Mouse (Mus musculus): Measurements from ENCODE around the gene Cul9. TPM values are rescaled to one million over a fixed set of nuclear protein-coding genes. Genes with fewer than 3 reads are reported as not detected.

Cul9 gene
- polyA plus RNA-seq, 1 experiment from 2014 or later, result 2.5 TPM

- H3K9me3 ChIP-seq (replicated peaks; ENCODE audit: control insufficient read depth, low read length), result no peaks in the 10 kb centered on the region
- peaks cover 31% of the 10 kb centered on the region for H3K36me3 ChIP-seq (ENCODE audit: control insufficient read depth, insufficient read depth, low read length)
- H3K27me3 ChIP-seq (ENCODE audit: control insufficient read depth, insufficient read depth, low read length), result 0 out of 2 replicates have a peak, but pooled peaks cover 2% of the 10 kb centered on the region
- ATAC-seq (replicated peaks; ENCODE audit: insufficient number of reproducible peaks, low FRiP score, low TSS enrichment), result no peak
- no peak overlapping the region for H3K4me3 ChIP-seq (ENCODE audit: low read depth, low read length)
- H3K9ac ChIP-seq (ENCODE audit: low read depth, low read length), result no peak overlapping the region
- 86% methylated on average over 6 of the region's 6 CpGs for WGBS (ENCODE audit: insufficient replicate concordance)
- H3K4me1 ChIP-seq (ENCODE audit: control insufficient read depth, insufficient read depth, low read length), result peaks cover 44% of the 10 kb centered on the region
- no peak overlapping the region for H3K4me2 ChIP-seq
- H3K27ac ChIP-seq (ENCODE audit: low read depth, low read length), result no peak overlapping the region
These were observed 5.2 kb upstream of the Cul9 start for GRCm38 (mm10) chr17:46551369-46551768.

- Histone ChIP-seq H3K27me3 (ENCODE audit: control insufficient read depth, insufficient read depth, low read length) (0 out of 2 replicates have a peak, but pooled peaks cover 2% of the 10 kb centered on the region), H3K36me3 (ENCODE audit: control insufficient read depth, insufficient read depth, low read length) (peaks cover 31% of the 10 kb centered on the region), H3K9me3 (replicated peaks; ENCODE audit: control insufficient read depth, low read length) (no peaks in the 10 kb centered on the region), H3K4me2 (no peak overlapping the region), H3K4me1 (ENCODE audit: control insufficient read depth, insufficient read depth, low read length) (peaks cover 46% of the 10 kb centered on the region), H3K9ac (ENCODE audit: low read depth, low read length) (no peak overlapping the region), H3K27ac (ENCODE audit: low read depth, low read length) (no peak overlapping the region), H3K4me3 (ENCODE audit: low read depth, low read length) (no peak overlapping the region)
- WGBS (ENCODE audit: insufficient replicate concordance), result 81% methylated on average over 7 of the region's 7 CpGs
- ATAC-seq (replicated peaks; ENCODE audit: insufficient number of reproducible peaks, low FRiP score, low TSS enrichment), result no peak
These were observed 4.7 kb upstream of the Cul9 start for GRCm38 (mm10) chr17:46550904-46551303.

GRCm38 (mm10) chr17:46549642-46550041 is 3.5 kb upstream of the Cul9 start:
- ATAC-seq (replicated peaks; ENCODE audit: insufficient number of reproducible peaks, low FRiP score, low TSS enrichment), result no peak
- Histone ChIP-seq H3K4me3 (ENCODE audit: low read depth, low read length) (no peak overlapping the region), H3K27ac (ENCODE audit: low read depth, low read length) (no peak overlapping the region), H3K9ac (ENCODE audit: low read depth, low read length) (no peak overlapping the region), H3K4me1 (ENCODE audit: control insufficient read depth, insufficient read depth, low read length) (peaks cover 46% of the 10 kb centered on the region), H3K36me3 (ENCODE audit: control insufficient read depth, insufficient read depth, low read length) (peaks cover 31% of the 10 kb centered on the region), H3K27me3 (ENCODE audit: control insufficient read depth, insufficient read depth, low read length) (0 out of 2 replicates have a peak, but pooled peaks cover 2% of the 10 kb centered on the region), H3K9me3 (replicated peaks; ENCODE audit: control insufficient read depth, low read length) (no peaks in the 10 kb centered on the region), H3K4me2 (no peak overlapping the region)
- 87% methylated on average over 9 of the region's 9 CpGs for WGBS (ENCODE audit: insufficient replicate concordance)

- Histone ChIP-seq H3K4me3 (ENCODE audit: low read depth, low read length) (no peak overlapping the region), H3K9me3 (replicated peaks; ENCODE audit: control insufficient read depth, low read length) (no peaks in the 10 kb centered on the region), H3K4me1 (ENCODE audit: control insufficient read depth, insufficient read depth, low read length) (peaks cover 43% of the 10 kb centered on the region), H3K9ac (ENCODE audit: low read depth, low read length) (no peak overlapping the region), H3K36me3 (ENCODE audit: control insufficient read depth, insufficient read depth, low read length) (peaks cover 31% of the 10 kb centered on the region), H3K27ac (ENCODE audit: low read depth, low read length) (no peak overlapping the region), H3K4me2 (no peak overlapping the region), H3K27me3 (ENCODE audit: control insufficient read depth, insufficient read depth, low read length) (0 out of 2 replicates have a peak, but pooled peaks cover 2% of the 10 kb centered on the region)
- WGBS (ENCODE audit: insufficient replicate concordance), result 38% methylated on average over 8 of the region's 8 CpGs
- ATAC-seq (replicated peaks; ENCODE audit: insufficient number of reproducible peaks, low FRiP score, low TSS enrichment), result no peak
These were observed 3.0 kb upstream of the Cul9 start for GRCm38 (mm10) chr17:46549193-46549592.

GRCm38 (mm10) chr17:46548741-46549140 is 2.6 kb upstream of the Cul9 start:
- 69% methylated on average over 11 of the region's 11 CpGs for WGBS (ENCODE audit: insufficient replicate concordance)
- no peak for ATAC-seq (replicated peaks; ENCODE audit: insufficient number of reproducible peaks, low FRiP score, low TSS enrichment)
- Histone ChIP-seq H3K9me3 (replicated peaks; ENCODE audit: control insufficient read depth, low read length) (no peaks in the 10 kb centered on the region), H3K4me1 (ENCODE audit: control insufficient read depth, insufficient read depth, low read length) (peaks cover 38% of the 10 kb centered on the region), H3K9ac (ENCODE audit: low read depth, low read length) (no peak overlapping the region), H3K4me3 (ENCODE audit: low read depth, low read length) (no peak overlapping the region), H3K36me3 (ENCODE audit: control insufficient read depth, insufficient read depth, low read length) (peaks cover 31% of the 10 kb centered on the region), H3K27ac (ENCODE audit: low read depth, low read length) (no peak overlapping the region), H3K27me3 (ENCODE audit: control insufficient read depth, insufficient read depth, low read length) (0 out of 2 replicates have a peak, but pooled peaks cover 2% of the 10 kb centered on the region), H3K4me2 (no peak overlapping the region)

- no peak for ATAC-seq (replicated peaks; ENCODE audit: insufficient number of reproducible peaks, low FRiP score, low TSS enrichment)
- no peak overlapping the region for H3K9ac ChIP-seq (ENCODE audit: low read depth, low read length)
- no peaks in the 10 kb centered on the region for H3K9me3 ChIP-seq (replicated peaks; ENCODE audit: control insufficient read depth, low read length)
- no peak overlapping the region for H3K4me3 ChIP-seq (ENCODE audit: low read depth, low read length)
- WGBS (ENCODE audit: insufficient replicate concordance), result 22% methylated on average over 3 of the region's 3 CpGs
- no peak overlapping the region for H3K27ac ChIP-seq (ENCODE audit: low read depth, low read length)
- H3K4me1 ChIP-seq (ENCODE audit: control insufficient read depth, insufficient read depth, low read length), result peaks cover 30% of the 10 kb centered on the region
- peaks cover 31% of the 10 kb centered on the region for H3K36me3 ChIP-seq (ENCODE audit: control insufficient read depth, insufficient read depth, low read length)
- H3K27me3 ChIP-seq (ENCODE audit: control insufficient read depth, insufficient read depth, low read length), result 0 out of 2 replicates have a peak, but pooled peaks cover 2% of the 10 kb centered on the region
- H3K4me2 ChIP-seq, result no peak overlapping the region
These were observed 1.7 kb upstream of the Cul9 start for GRCm38 (mm10) chr17:46547923-46548322.

- H3K36me3 ChIP-seq (ENCODE audit: control insufficient read depth, insufficient read depth, low read length), result peaks cover 26% of the 10 kb centered on the region
- 10% methylated on average over 8 of the region's 8 CpGs for WGBS (ENCODE audit: insufficient replicate concordance)
- no peaks in the 10 kb centered on the region for H3K9me3 ChIP-seq (replicated peaks; ENCODE audit: control insufficient read depth, low read length)
- H3K4me2 ChIP-seq, result peak overlapping the region; percentile 81
- H3K27ac ChIP-seq (ENCODE audit: low read depth, low read length), result no peak overlapping the region
- ATAC-seq (replicated peaks; ENCODE audit: insufficient number of reproducible peaks, low FRiP score, low TSS enrichment), result no peak
- 0 out of 2 replicates have a peak overlapping the region, but pooled peaks have one; percentile 5 for H3K4me3 ChIP-seq (ENCODE audit: low read depth, low read length)
- peaks cover 24% of the 10 kb centered on the region for H3K4me1 ChIP-seq (ENCODE audit: control insufficient read depth, insufficient read depth, low read length)
- 0 out of 2 replicates have a peak overlapping the region, but pooled peaks have one; percentile 35 for H3K9ac ChIP-seq (ENCODE audit: low read depth, low read length)
- 0 out of 2 replicates have a peak, but pooled peaks cover 2% of the 10 kb centered on the region for H3K27me3 ChIP-seq (ENCODE audit: control insufficient read depth, insufficient read depth, low read length)
These were observed 807 bp upstream of the Cul9 start for GRCm38 (mm10) chr17:46546995-46547394.

- H3K27ac ChIP-seq (ENCODE audit: low read depth, low read length), result no peak overlapping the region
- no peak for ATAC-seq (replicated peaks; ENCODE audit: insufficient number of reproducible peaks, low FRiP score, low TSS enrichment)
- no peaks in the 10 kb centered on the region for H3K9me3 ChIP-seq (replicated peaks; ENCODE audit: control insufficient read depth, low read length)
- peak overlapping the region; percentile 56 for H3K4me3 ChIP-seq (ENCODE audit: low read depth, low read length)
- H3K36me3 ChIP-seq (ENCODE audit: control insufficient read depth, insufficient read depth, low read length), result peaks cover 24% of the 10 kb centered on the region
- peak overlapping the region; percentile 73 for H3K9ac ChIP-seq (ENCODE audit: low read depth, low read length)
- H3K4me1 ChIP-seq (ENCODE audit: control insufficient read depth, insufficient read depth, low read length), result peaks cover 24% of the 10 kb centered on the region
- WGBS (ENCODE audit: insufficient replicate concordance), result 10% methylated on average over 7 of the region's 7 CpGs
- H3K27me3 ChIP-seq (ENCODE audit: control insufficient read depth, insufficient read depth, low read length), result 0 out of 2 replicates have a peak, but pooled peaks cover 2% of the 10 kb centered on the region
- peak overlapping the region; percentile 81 for H3K4me2 ChIP-seq
These were observed 403 bp upstream of the Cul9 start for GRCm38 (mm10) chr17:46546591-46546990.

GRCm38 (mm10) chr17:46543661-46544060 is 2.5 kb downstream of the Cul9 start:
- Histone ChIP-seq H3K4me1 (ENCODE audit: control insufficient read depth, insufficient read depth, low read length) (peaks cover 21% of the 10 kb centered on the region), H3K4me2 (no peak overlapping the region), H3K36me3 (ENCODE audit: control insufficient read depth, insufficient read depth, low read length) (peaks cover 3% of the 10 kb centered on the region), H3K27ac (ENCODE audit: low read depth, low read length) (no peak overlapping the region), H3K9me3 (replicated peaks; ENCODE audit: control insufficient read depth, low read length) (no peaks in the 10 kb centered on the region), H3K4me3 (ENCODE audit: low read depth, low read length) (no peak overlapping the region), H3K9ac (ENCODE audit: low read depth, low read length) (no peak overlapping the region), H3K27me3 (ENCODE audit: control insufficient read depth, insufficient read depth, low read length) (peaks cover 10% of the 10 kb centered on the region)
- WGBS (ENCODE audit: insufficient replicate concordance), result 80% methylated on average over 12 of the region's 12 CpGs
- no peak for ATAC-seq (replicated peaks; ENCODE audit: insufficient number of reproducible peaks, low FRiP score, low TSS enrichment)

Data from heart, embryonic 11.5 days (tissue).